Mouse (Mus musculus) urinary bladder, adult 18-20 months (tissue): Measurements from ENCODE around the gene Clta.
"Not testable (repeated sequence)": the region's sequence is repeated elsewhere in the genome, so short reads cannot be mapped to it uniquely, and the experiment has no call there.

Source experiments
- DNase-seq, 2 experiments: peaks; one replicate each; pipeline ENCODE4 v3.0.0; 2022; ENCODE audit warnings: low spot score in 2 of 2, mixed read lengths in 2 of 2

Clta gene

GRCm38 (mm10) chr4:44023681-44024080, 19.4 kb downstream of the Clta start:
- no peak for DNase-seq

- no peak for DNase-seq
Observed at GRCm38 (mm10) chr4:44024241-44024640, 20.0 kb downstream of the Clta start.

GRCm38 (mm10) chr4:44025570-44025969, 21.3 kb downstream of the Clta start:
- no peak for DNase-seq

GRCm38 (mm10) chr4:44028303-44029135, 24.3 kb downstream of the Clta start:
- DNase-seq = peak in 1 of 2 experiments; percentile 44

- no peak for DNase-seq
Observed at GRCm38 (mm10) chr4:44029661-44030066, 25.4 kb downstream of the Clta start.

- no peak for DNase-seq
Observed at GRCm38 (mm10) chr4:44031521-44031920, 27.3 kb downstream of the Clta start.

- no peak for DNase-seq
Observed at GRCm38 (mm10) chr4:44036455-44036854, 32.2 kb downstream of the Clta start.

- no peak for DNase-seq
Observed at GRCm38 (mm10) chr4:44040802-44041201, 36.5 kb downstream of the Clta start.

GRCm38 (mm10) chr4:44042429-44042828, 38.2 kb downstream of the Clta start:
- no peak for DNase-seq

GRCm38 (mm10) chr4:44043182-44043581, 38.9 kb downstream of the Clta start:
- not testable (repeated sequence) for DNase-seq

- no peak for DNase-seq
Observed at GRCm38 (mm10) chr4:44044685-44045356, 40.6 kb downstream of the Clta start.

GRCm38 (mm10) chr4:44046066-44046465, 41.8 kb downstream of the Clta start:
- no peak for DNase-seq

GRCm38 (mm10) chr4:44049812-44050211, 45.6 kb downstream of the Clta start:
- DNase-seq = no peak

GRCm38 (mm10) chr4:44059674-44060073, 55.4 kb downstream of the Clta start:
- no peak for DNase-seq

GRCm38 (mm10) chr4:44062062-44062461, 57.8 kb downstream of the Clta start:
- no peak for DNase-seq

GRCm38 (mm10) chr4:44062816-44063215, 58.6 kb downstream of the Clta start:
- no peak for DNase-seq

- peak; percentile 77 to 90 for DNase-seq
Observed at GRCm38 (mm10) chr4:44065355-44066025, 61.2 kb downstream of the Clta start.

GRCm38 (mm10) chr4:44066891-44067290, 62.6 kb downstream of the Clta start:
- no peak for DNase-seq

GRCm38 (mm10) chr4:44068736-44069135, 64.5 kb downstream of the Clta start:
- DNase-seq = no peak

- no peak for DNase-seq
Observed at GRCm38 (mm10) chr4:44069411-44069810, 65.2 kb downstream of the Clta start.

GRCm38 (mm10) chr4:44070641-44071040, 66.4 kb downstream of the Clta start:
- no peak for DNase-seq

- DNase-seq = no peak
Observed at GRCm38 (mm10) chr4:44071741-44072145, 67.5 kb downstream of the Clta start.
